Mouse (Mus musculus) spleen, embryonic (tissue): ENCODE results near the gene Ccdc73.
"Not testable (repeated sequence)": the region's sequence is repeated elsewhere in the genome, so short reads cannot be mapped to it uniquely, and the experiment has no call there.

Experiments
- CTCF ChIA-PET: fragments of 350-600 bp; sonication (Branson Sonifier 250); formaldehyde crosslinking; loops from one replicate; lab custom pipeline; 2022; lab: Charles Lee

Gene Ccdc73

GRCm38 (mm10) chr2:104869101-104869500 is 1.5 kb downstream of the Ccdc73 start:
- CTCF ChIA-PET, result no interaction called here

- CTCF ChIA-PET, result no interaction called here
These were observed 11.2 kb downstream of the Ccdc73 start for GRCm38 (mm10) chr2:104878794-104879193.

GRCm38 (mm10) chr2:104886109-104886508 is 18.5 kb downstream of the Ccdc73 start:
- CTCF ChIA-PET, result no interaction called here

GRCm38 (mm10) chr2:104887331-104887730 is 19.7 kb downstream of the Ccdc73 start:
- CTCF ChIA-PET, result not testable (repeated sequence)

GRCm38 (mm10) chr2:104887882-104888566 is 20.4 kb downstream of the Ccdc73 start:
- CTCF ChIA-PET, result no interaction called here

- CTCF ChIA-PET, result no interaction called here
These were observed 32.4 kb downstream of the Ccdc73 start for GRCm38 (mm10) chr2:104899975-104900374.

GRCm38 (mm10) chr2:104915709-104916108 is 48.1 kb downstream of the Ccdc73 start:
- CTCF ChIA-PET, result no interaction called here

- CTCF ChIA-PET, result no interaction called here
These were observed 96.9 kb downstream of the Ccdc73 start for GRCm38 (mm10) chr2:104964492-104964891.

GRCm38 (mm10) chr2:104981712-104982111 is 114.1 kb downstream of the Ccdc73 start:
- CTCF ChIA-PET, result no interaction called here

GRCm38 (mm10) chr2:104985796-104986195 is 118.2 kb downstream of the Ccdc73 start:
- CTCF ChIA-PET, result no interaction called here

- CTCF ChIA-PET, result no interaction called here
These were observed 121.4 kb downstream of the Ccdc73 start for GRCm38 (mm10) chr2:104988974-104989373.

- CTCF ChIA-PET, result no interaction called here
These were observed 126.8 kb downstream of the Ccdc73 start for GRCm38 (mm10) chr2:104994436-104994835.

GRCm38 (mm10) chr2:104996201-104996600 is 128.6 kb downstream of the Ccdc73 start:
- CTCF ChIA-PET, result no interaction called here

- CTCF ChIA-PET, result interaction anchor here (0.6 kb wide), 1 partner anchor 331 kb away, joined by 9 read pairs; no protein-coding TSS in a partner anchor
These were observed 139.6 kb downstream of the Ccdc73 start for GRCm38 (mm10) chr2:105007236-105007635.

- CTCF ChIA-PET, result no interaction called here
These were observed 148.8 kb downstream of the Ccdc73 start for GRCm38 (mm10) chr2:105016192-105016966.

- CTCF ChIA-PET, result no interaction called here
These were observed 149.3 kb downstream of the Ccdc73 start, which contains the start of gene Eif3m for GRCm38 (mm10) chr2:105016967-105017287. Gene Eif3m (minus strand): TSS chr2:105017080.

- CTCF ChIA-PET, result interaction anchor here (0.6 kb wide), 1 partner anchor 168 kb away, joined by 6 read pairs; no protein-coding TSS in a partner anchor
These were observed 150.2 kb downstream of the Ccdc73 start for GRCm38 (mm10) chr2:105017802-105018201.

GRCm38 (mm10) chr2:105019457-105019856 is 151.9 kb downstream of the Ccdc73 start:
- CTCF ChIA-PET, result interaction anchor here (0.6 kb wide), 1 partner anchor 10 kb away, joined by 4 read pairs; no protein-coding TSS in a partner anchor

- CTCF ChIA-PET, result no interaction called here
These were observed 153.7 kb downstream of the Ccdc73 start for GRCm38 (mm10) chr2:105021256-105021655.

- CTCF ChIA-PET, result no interaction called here
These were observed 154.2 kb downstream of the Ccdc73 start for GRCm38 (mm10) chr2:105021836-105022235.

GRCm38 (mm10) chr2:105023031-105023615 is 155.5 kb downstream of the Ccdc73 start:
- CTCF ChIA-PET, result no interaction called here

GRCm38 (mm10) chr2:105023815-105024214 is 156.2 kb downstream of the Ccdc73 start:
- CTCF ChIA-PET, result no interaction called here
